Mouse (Mus musculus) forebrain, embryonic 15.5 days (tissue): ENCODE data around the gene Lrp6. TPM values are rescaled to one million over a fixed set of nuclear protein-coding genes. Genes with fewer than 3 reads are reported as not detected.

ENCODE experiments used
- ATAC-seq: fragments of 200-750 bp; cut with Nextera tagmentation; replicated peaks from 2 replicates; pipeline ENCODE4 v1.8.0; 2017; ENCODE audit warnings: mild to moderate bottlenecking, moderate TSS enrichment, moderate library complexity
- H3K27ac ChIP-seq: fragments of 300-500 bp; sonication (generic); replicated peaks from 2 replicates; pipeline ENCODE4 v1.5.1; 2015; ENCODE audit warnings: mild to moderate bottlenecking, inconsistent platforms
- H3K27me3 ChIP-seq: fragments of 300-500 bp; sonication (generic); 2 replicates; pipeline ENCODE4 v1.6.1; 2015; ENCODE audit warnings: inconsistent platforms
- H3K36me3 ChIP-seq: fragments of 300-500 bp; sonication (generic); 2 replicates; pipeline ENCODE4 v1.6.1; 2015; ENCODE audit warnings: mild to moderate bottlenecking, inconsistent platforms
- H3K4me1 ChIP-seq: fragments of 300-500 bp; sonication (generic); 2 replicates; pipeline ENCODE4 v1.6.1; 2015; ENCODE audit warnings: inconsistent platforms
- H3K4me2 ChIP-seq: fragments of 300-500 bp; sonication (generic); replicated peaks from 2 replicates; pipeline ENCODE4 v1.6.1; 2015; ENCODE audit warnings: mild to moderate bottlenecking, inconsistent platforms
- H3K4me3 ChIP-seq: fragments of 300-500 bp; sonication (generic); 2 replicates; pipeline ENCODE4 v1.5.1; 2015; ENCODE audit warnings: mild to moderate bottlenecking, inconsistent platforms
- H3K9ac ChIP-seq: fragments of 300-500 bp; sonication (generic); replicated peaks from 2 replicates; pipeline ENCODE4 v1.6.1; 2015; ENCODE audit warnings: mild to moderate bottlenecking, inconsistent platforms
- H3K9me3 ChIP-seq: fragments of 300-500 bp; sonication (generic); 2 replicates; pipeline ENCODE4 v1.6.1; 2016; ENCODE audit warnings: inconsistent platforms
- WGBS: fragments of 180-500 bp; shearing (Covaris S2); methylation state at CpG from one replicate; pipeline ENCODE4 v1.1.7; 2015; ENCODE audit warnings: mixed read lengths; 5-methylcytosine and 5-hydroxymethylcytosine counted together
- polyA plus RNA-seq: library from polyadenylated mRNA; unstranded; fragments of >200 nt; fragmentation: Nextera tagmentation; extraction: Ambion mirVana; gene quantifications from 2 replicates; pipeline ENCODE4 v1.2.1, GENCODE M21; 2015

The Lrp6 gene
- polyA plus RNA-seq, 1 experiment from 2014 or later, result 23.2 TPM

GRCm38 (mm10) chr6:134420375-134420774 lies 146.4 kb downstream of the Lrp6 start:
- H3K4me3 ChIP-seq, result no peak overlapping the region
- no peaks in the 10 kb centered on the region for H3K27me3 ChIP-seq
- 85% methylated on average over 8 of the region's 8 CpGs for WGBS
- no peaks in the 10 kb centered on the region for H3K4me1 ChIP-seq
- no peak overlapping the region for H3K27ac ChIP-seq
- no peaks in the 10 kb centered on the region for H3K9me3 ChIP-seq
- no peak overlapping the region for H3K9ac ChIP-seq
- ATAC-seq, result no peak
- no peak overlapping the region for H3K4me2 ChIP-seq
- H3K36me3 ChIP-seq, result no peaks in the 10 kb centered on the region

- H3K27ac ChIP-seq, result no peak overlapping the region
- no peaks in the 10 kb centered on the region for H3K4me1 ChIP-seq
- no peaks in the 10 kb centered on the region for H3K27me3 ChIP-seq
- ATAC-seq, result no peak
- H3K4me2 ChIP-seq, result no peak overlapping the region
- no peak overlapping the region for H3K9ac ChIP-seq
- H3K9me3 ChIP-seq, result no peaks in the 10 kb centered on the region
- 74% methylated on average over 3 of the region's 3 CpGs for WGBS
- no peak overlapping the region for H3K4me3 ChIP-seq
- no peaks in the 10 kb centered on the region for H3K36me3 ChIP-seq
These were observed 148.9 kb downstream of the Lrp6 start for GRCm38 (mm10) chr6:134417886-134418285.

- H3K27me3 ChIP-seq, result no peaks in the 10 kb centered on the region
- H3K4me2 ChIP-seq, result no peak overlapping the region
- no peaks in the 10 kb centered on the region for H3K9me3 ChIP-seq
- no peak for ATAC-seq
- no peak overlapping the region for H3K4me3 ChIP-seq
- no peak overlapping the region for H3K27ac ChIP-seq
- WGBS, result 37% methylated on average over 3 of the region's 3 CpGs
- no peak overlapping the region for H3K9ac ChIP-seq
- H3K4me1 ChIP-seq, result no peaks in the 10 kb centered on the region
- no peaks in the 10 kb centered on the region for H3K36me3 ChIP-seq
These were observed 150.1 kb downstream of the Lrp6 start for GRCm38 (mm10) chr6:134416556-134417105.

- 73% methylated on average over 4 of the region's 4 CpGs for WGBS
- H3K4me3 ChIP-seq, result no peak overlapping the region
- no peak for ATAC-seq
These were observed 152.3 kb downstream of the Lrp6 start for GRCm38 (mm10) chr6:134414532-134414883.

GRCm38 (mm10) chr6:134413706-134414531 lies 152.8 kb downstream of the Lrp6 start:
- no peak for ATAC-seq
- Histone ChIP-seq H3K36me3 (no peaks in the 10 kb centered on the region), H3K4me1 (no peaks in the 10 kb centered on the region), H3K27ac (no peak overlapping the region), H3K9me3 (no peaks in the 10 kb centered on the region), H3K9ac (no peak overlapping the region), H3K27me3 (no peaks in the 10 kb centered on the region), H3K4me2 (no peak overlapping the region), H3K4me3 (no peak overlapping the region)
- WGBS, result 59% methylated on average over 18 of the region's 18 CpGs

More at GRCm38 (mm10) chr6:134414532-134414883, 152.3 kb downstream of the Lrp6 start:
- H3K27me3 ChIP-seq, result no peaks in the 10 kb centered on the region
- no peaks in the 10 kb centered on the region for H3K9me3 ChIP-seq
- H3K9ac ChIP-seq, result no peak overlapping the region
- no peaks in the 10 kb centered on the region for H3K36me3 ChIP-seq
- no peak overlapping the region for H3K27ac ChIP-seq
- no peaks in the 10 kb centered on the region for H3K4me1 ChIP-seq
- H3K4me2 ChIP-seq, result no peak overlapping the region

- ATAC-seq, result no peak
- 67% methylated on average over 5 of the region's 5 CpGs for WGBS
- Histone ChIP-seq H3K4me2 (no peak overlapping the region), H3K27ac (no peak overlapping the region), H3K4me1 (no peaks in the 10 kb centered on the region), H3K27me3 (no peaks in the 10 kb centered on the region), H3K4me3 (no peak overlapping the region), H3K9ac (no peak overlapping the region), H3K9me3 (no peaks in the 10 kb centered on the region), H3K36me3 (no peaks in the 10 kb centered on the region)
These were observed 159.5 kb downstream of the Lrp6 start for GRCm38 (mm10) chr6:134407226-134407625.

- no peak overlapping the region for H3K27ac ChIP-seq
- no peak overlapping the region for H3K4me2 ChIP-seq
- H3K27me3 ChIP-seq, result no peaks in the 10 kb centered on the region
- H3K9ac ChIP-seq, result no peak overlapping the region
- no peaks in the 10 kb centered on the region for H3K9me3 ChIP-seq
- no peaks in the 10 kb centered on the region for H3K4me1 ChIP-seq
- WGBS, result 90% methylated on average over 9 of the region's 9 CpGs
- H3K4me3 ChIP-seq, result no peak overlapping the region
- H3K36me3 ChIP-seq, result no peaks in the 10 kb centered on the region
- no peak for ATAC-seq
These were observed 163.1 kb downstream of the Lrp6 start for GRCm38 (mm10) chr6:134403684-134404070.

- ATAC-seq, result no peak
- no peak overlapping the region for H3K27ac ChIP-seq
- WGBS, result 43% methylated on average over 16 of the region's 16 CpGs
- no peak overlapping the region for H3K4me2 ChIP-seq
- H3K36me3 ChIP-seq, result no peaks in the 10 kb centered on the region
- no peaks in the 10 kb centered on the region for H3K9me3 ChIP-seq
- H3K27me3 ChIP-seq, result no peaks in the 10 kb centered on the region
- H3K4me1 ChIP-seq, result no peaks in the 10 kb centered on the region
- no peak overlapping the region for H3K9ac ChIP-seq
- no peak overlapping the region for H3K4me3 ChIP-seq
These were observed 163.7 kb downstream of the Lrp6 start for GRCm38 (mm10) chr6:134402914-134403683.

Other genes starting within 250 kb of the Lrp6 start
- gene Bcl2l14, start 170.6 kb downstream of the Lrp6 start, polyA plus RNA-seq, result not detected in 2 replicates
- gene Mansc1, start 65.5 kb upstream of the Lrp6 start, polyA plus RNA-seq, result 0.75 and 0.79 TPM in 2 replicates
- 45.8 and 46.0 TPM in 2 replicates for gene Borcs5, start 72.5 kb upstream of the Lrp6 start, polyA plus RNA-seq
- gene Dusp16, start 225.7 kb upstream of the Lrp6 start, polyA plus RNA-seq, result 8.5 and 10.3 TPM in 2 replicates